Mouse (Mus musculus): Measurements from ENCODE around the gene Myo18b.

DNA sequence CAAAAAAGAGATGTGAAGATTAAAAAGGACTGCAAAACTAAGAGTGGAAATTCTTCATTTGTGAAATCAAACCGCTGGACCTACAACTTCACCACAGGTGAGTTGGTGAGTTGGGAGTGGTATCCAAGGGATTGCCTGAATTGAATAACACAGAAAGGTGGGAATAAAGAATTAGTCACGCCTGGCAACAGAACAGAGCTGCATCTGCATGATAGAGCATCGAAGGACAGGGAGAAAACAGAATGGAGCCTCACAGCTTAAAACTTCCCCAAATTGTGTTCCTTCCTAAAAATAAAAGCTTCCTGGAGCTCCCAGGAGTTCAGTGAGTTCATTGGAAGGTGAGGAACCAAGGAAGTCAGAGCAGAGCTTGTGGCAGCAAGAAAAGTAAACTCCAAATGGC lies 73.7 kb downstream of the Myo18b start:
- no peak for TF ChIP-seq ZC3H11A (IDR thresholded peaks at IDR 0.05; ENCODE audit: borderline replicate concordance, low read depth, low read length)
- TF ChIP-seq HCFC1 (IDR thresholded peaks at IDR 0.05; ENCODE audit: borderline replicate concordance, insufficient read depth, low read length) = no peak

All from ES-E14 (cell line).